Mouse (Mus musculus): ENCODE measurements around the gene Bsg.

DNA sequence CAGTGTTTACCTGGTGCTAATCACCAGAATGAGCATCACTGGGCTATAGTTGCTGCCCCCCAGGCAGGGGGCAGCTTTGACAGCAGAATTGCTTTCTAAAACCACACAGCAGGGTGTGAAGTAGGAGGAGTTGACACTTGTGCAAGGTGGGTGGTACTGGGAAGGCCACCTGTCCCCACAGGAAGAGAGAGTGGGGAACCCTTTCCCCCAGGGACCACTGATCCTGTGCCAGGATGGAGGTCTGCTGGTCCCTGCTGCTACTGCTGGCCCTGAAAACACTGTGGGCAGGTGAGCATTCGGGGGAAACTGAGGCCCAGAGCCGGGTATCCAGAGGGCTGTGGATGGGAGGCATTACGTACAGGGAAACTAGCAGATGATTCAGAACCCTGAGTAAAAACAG lies 15.1 kb upstream of the Bsg start:
- TF ChIP-seq EP300 (IDR thresholded peaks at IDR 0.05; ENCODE audit: low read depth in 1 of 2, low read length in 2 of 2) (no peak), POLR2A (IDR thresholded peaks at IDR 0.05; ENCODE audit: control insufficient read depth in 1 of 2, insufficient read depth in 1 of 2, low read depth in 1 of 2, low read length in 2 of 2, poor library complexity in 1 of 2) (no peak; a peak in 1 of 4 replicates), TBP (IDR thresholded peaks at IDR 0.05; ENCODE audit: low read depth, low read length) (no peak), ZMIZ1 (IDR thresholded peaks at IDR 0.05; ENCODE audit: low read depth, low read length) (no peak), ZKSCAN1 (IDR thresholded peaks at IDR 0.05; ENCODE audit: low read depth, low read length) (no peak), MAX (IDR thresholded peaks at IDR 0.05; ENCODE audit: low read length) (no peak)
